Mouse (Mus musculus): ENCODE measurements at regions not wholly inside any gene's neighbourhood (a gene's known extent, or its start where the extent isn't known, plus 50 kb on each side); places are given as distances from the start of the nearest gene placed in this dataset.
A peak's percentile ranks its signal among the peaks of the same experiment; 100 is the strongest.
"Not testable (repeated sequence)": the region's sequence is repeated elsewhere in the genome, so short reads cannot be mapped to it uniquely, and the experiment has no call there.

DNA sequence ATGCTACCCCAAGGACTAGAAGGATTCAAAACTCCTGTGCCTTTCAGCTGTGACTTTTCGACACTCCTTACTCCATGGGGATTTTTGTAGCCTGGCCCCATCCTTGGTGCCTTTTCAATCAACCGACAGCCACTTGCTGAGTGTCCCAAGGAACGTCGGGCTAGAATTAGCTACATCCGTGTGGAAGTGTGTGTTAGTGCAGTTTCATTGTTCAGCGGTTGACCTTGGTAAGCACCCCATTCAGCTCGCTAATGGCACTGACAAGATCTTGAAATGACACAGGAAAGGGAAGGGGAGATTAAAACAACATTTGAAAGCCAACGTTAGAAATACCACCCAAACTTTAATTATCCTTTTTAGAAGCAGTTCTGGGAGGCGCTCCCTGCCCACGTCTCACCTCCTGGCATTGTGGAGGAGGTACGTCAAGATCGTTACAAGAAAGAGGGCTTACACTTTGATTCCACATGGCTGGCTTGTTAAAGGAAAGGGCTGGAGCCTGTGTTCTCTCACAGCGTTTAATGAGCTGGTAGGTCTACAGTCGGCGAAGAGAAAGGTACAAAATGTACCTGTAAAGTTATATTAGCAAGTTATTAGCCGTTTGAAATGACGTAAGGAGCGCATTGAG is 536.4 kb downstream of the Fam19a2 start:
- peak; percentile 8 for DNase-seq (ENCODE audit: low spot score)

DNA sequence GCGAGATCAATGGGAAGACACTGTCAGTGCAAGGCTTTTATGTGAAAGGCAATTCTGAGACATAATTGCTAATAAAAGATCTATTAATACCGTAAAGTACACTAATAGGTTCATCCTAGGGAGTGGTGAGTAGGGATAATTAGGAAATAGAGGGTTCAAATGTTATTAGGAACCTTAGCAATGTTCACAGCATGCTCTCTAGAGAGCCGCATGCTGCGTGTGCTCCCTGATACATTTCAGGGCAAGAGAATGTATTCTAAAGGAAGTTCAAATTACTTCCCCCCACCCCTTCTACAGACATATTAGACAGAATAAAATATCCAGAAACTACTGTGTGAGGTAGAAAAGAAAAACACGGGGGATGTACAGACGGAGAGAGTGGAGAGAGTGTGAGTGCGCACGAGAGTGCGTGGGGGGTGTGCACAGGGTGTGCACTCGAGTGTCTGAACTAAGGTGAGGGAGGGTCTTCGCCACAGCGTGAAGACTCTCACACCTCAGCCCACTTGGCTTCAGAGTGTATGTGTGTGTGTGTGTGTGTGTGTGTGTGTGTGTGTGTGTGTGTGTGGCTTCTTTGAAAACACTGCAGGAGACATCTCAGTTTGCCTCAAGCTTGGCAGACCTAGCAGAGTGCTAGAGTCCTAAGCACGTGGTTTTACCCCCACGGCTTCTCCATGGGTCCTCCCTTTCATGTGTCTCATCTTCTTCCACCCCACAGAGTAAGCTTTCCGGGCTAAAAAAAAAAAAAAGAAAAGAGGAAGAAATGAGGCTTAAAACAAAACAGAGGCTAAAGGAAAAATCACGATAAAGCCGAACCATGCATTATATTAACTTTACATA is 537.1 kb downstream of the Fam19a2 start:
- no peak for DNase-seq (ENCODE audit: low spot score)

GRCm38 (mm10) chr10:123810882-123811281 is 547.1 kb downstream of the Fam19a2 start:
- DNase-seq (ENCODE audit: low spot score), result no peak

DNA sequence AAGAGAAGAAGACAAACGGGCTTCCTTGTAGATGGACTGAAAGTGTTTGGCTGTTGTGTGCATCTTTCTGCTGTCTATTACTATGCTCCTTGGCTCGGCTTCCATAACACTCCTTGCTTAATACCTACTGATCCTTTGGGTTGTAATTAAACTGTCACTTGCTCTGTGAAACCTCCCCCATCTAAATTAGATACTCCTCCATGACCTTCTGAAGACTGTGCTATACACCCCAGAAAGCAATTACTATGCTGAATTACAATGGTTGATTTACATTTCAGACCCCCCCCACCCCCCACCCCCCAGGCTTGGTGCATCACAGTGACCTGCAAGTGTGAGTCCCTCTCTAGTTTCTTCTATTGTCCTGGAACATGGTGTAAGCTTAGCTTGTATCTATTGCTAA is 549.3 kb downstream of the Fam19a2 start:
- no peak for DNase-seq (ENCODE audit: low spot score)

- peak; percentile 24 for DNase-seq (ENCODE audit: low spot score)
Observed at GRCm38 (mm10) chr10:123840061-123840751, 576.4 kb downstream of the Fam19a2 start.

DNA sequence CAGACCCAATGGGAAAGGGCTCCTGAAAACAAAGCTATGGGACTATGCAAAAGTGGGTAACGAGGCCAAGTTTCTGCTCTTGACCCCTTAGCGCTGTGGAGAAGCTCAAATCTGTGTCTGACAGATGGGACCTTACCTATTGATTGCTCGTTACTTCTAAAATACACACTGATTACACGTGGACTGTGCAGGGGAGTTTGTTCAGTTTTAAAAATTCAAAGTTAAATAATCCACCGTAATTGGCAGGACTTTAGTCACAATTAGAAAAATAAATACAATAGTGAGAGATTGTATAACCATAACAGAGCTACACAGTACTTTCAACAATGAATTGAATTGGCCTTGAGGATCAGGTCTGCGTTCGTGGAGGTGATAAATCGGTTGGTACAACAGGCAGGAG is 578.3 kb downstream of the Fam19a2 start:
- DNase-seq (ENCODE audit: low spot score), result no peak

DNA sequence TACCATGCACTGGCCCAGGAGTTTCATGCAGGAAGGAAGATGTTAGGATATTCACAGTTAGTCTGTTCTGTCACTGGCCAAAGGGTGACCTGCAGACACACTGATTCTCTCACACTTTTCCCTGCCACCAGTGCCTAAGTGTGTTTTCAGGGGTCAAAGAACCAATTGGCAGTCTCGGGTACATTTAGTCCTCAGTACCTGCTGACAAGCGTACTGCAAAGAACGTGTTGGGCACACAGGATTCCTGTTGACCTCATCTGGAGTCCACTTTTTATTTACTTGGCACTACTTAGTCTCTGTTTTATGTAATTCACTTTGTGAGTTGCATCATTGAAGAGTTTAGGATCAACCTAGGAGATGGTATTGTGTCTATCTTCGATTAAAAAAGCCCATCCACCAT is 579.8 kb downstream of the Fam19a2 start:
- no peak for DNase-seq (ENCODE audit: low spot score)

GRCm38 (mm10) chr10:123846631-123847030 is 582.8 kb downstream of the Fam19a2 start:
- no peak for DNase-seq (ENCODE audit: low spot score)

GRCm38 (mm10) chr10:123848564-123848963 is 584.8 kb downstream of the Fam19a2 start:
- no peak for DNase-seq (ENCODE audit: low spot score)

DNA sequence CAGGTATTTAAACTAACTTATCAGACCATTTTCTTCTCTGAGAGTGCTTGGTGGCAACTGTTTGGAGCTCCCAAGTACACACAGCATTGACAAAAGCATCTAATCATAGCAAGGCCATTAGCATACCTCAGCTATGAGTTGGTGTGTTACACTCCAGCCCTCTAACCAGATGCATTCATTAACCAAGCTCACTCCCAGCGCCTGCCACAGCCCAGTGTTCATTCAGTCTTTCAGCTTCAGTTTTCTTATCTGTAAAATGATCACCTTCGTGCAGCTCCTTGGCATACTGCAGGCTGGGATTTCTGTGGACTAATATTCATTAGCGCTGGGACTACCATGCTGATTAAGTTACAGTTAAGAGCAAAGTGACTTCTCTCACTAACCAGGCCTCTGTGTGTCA is 611.7 kb downstream of the Fam19a2 start:
- DNase-seq (ENCODE audit: low spot score), result no peak

- no peak for DNase-seq (ENCODE audit: low spot score)
Observed at GRCm38 (mm10) chr10:123875882-123876281, 612.1 kb downstream of the Fam19a2 start.

GRCm38 (mm10) chr10:123888681-123889172 is 624.9 kb downstream of the Fam19a2 start:
- peak; percentile 3 for DNase-seq (ENCODE audit: low spot score)

DNA sequence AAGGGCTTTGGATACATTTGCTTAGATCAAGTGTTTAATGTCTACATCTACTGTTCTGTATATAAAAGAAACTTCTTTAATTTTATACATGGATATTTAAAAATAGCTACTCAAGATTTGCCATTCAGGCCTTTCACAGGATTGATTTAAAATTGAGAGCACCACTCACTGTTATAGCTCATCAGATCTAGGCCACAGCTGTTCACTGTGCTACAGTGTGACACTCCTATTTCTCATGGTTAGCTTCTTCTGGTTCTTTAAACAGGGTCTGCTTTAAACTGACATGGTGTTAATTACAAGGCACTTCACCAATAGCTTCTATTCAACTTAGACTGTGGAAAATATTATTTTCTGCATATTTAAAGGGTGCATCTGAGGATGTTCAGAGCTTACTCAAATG is 655.3 kb downstream of the Fam19a2 start:
- peak; percentile 3 for DNase-seq (ENCODE audit: low spot score)

DNA sequence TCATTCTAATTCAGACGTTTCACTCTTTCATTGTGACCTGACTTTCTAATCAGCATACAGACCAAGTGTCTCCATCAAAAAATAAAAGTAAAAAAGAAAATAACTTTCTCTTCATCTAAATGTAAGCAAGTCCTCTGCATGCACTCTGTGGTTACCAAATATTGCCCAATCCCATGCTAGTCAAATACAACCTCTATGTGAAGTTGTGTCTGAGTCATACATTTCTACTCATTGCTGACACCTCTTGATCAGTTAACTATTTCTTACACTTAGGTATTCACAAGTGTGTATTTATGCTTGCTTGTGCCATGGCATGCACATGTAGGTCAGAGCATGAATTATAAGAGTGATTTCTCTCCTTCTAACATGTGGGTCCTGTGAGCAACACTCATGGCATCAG is 666.2 kb downstream of the Fam19a2 start:
- no peak for DNase-seq (ENCODE audit: low spot score)

- not testable (repeated sequence) for DNase-seq (ENCODE audit: low spot score)
Observed at GRCm38 (mm10) chr10:123938732-123939131, 674.9 kb downstream of the Fam19a2 start.
